Mouse (Mus musculus) neutrophil, adult 59 days (primary cell): Measurements from ENCODE around the gene Vmn2r90. TPM values are rescaled to one million over a fixed set of nuclear protein-coding genes. Genes with fewer than 3 reads are reported as not detected.

Experiments used
- total RNA-seq, 2 experiments: library from RNA; stranded (reverse); gene quantifications; 1 replicate in 1 of 2; 2 replicates in 1 of 2; pipeline ENCODE4 v1.2.4; 2023

Gene Vmn2r90
- total RNA-seq: not detected

GRCm38 (mm10) chr17:17703447-17703846, at the start of gene Vmn2r90:
Gene Vmn2r90 (plus strand): TSS chr17:17703747.

Other genes starting within 250 kb of the Vmn2r90 start
- gene Lnpep, start 78.7 kb upstream of the Vmn2r90 start, total RNA-seq: 100 to 1,000 TPM; 121 to 123 TPM
- gene Spaca6, start 123.4 kb downstream of the Vmn2r90 start, total RNA-seq: 1 to 10 TPM; 1.5 to 3.3 TPM
- not detected for gene Has1, start 151.5 kb downstream of the Vmn2r90 start, total RNA-seq
- gene Fpr1, start 180.2 kb downstream of the Vmn2r90 start, total RNA-seq: 100 to 1,000 TPM; 243 to 265 TPM
- gene Fpr2, start 184.1 kb downstream of the Vmn2r90 start, total RNA-seq: 100 to 1,000 TPM; 400 to 444 TPM
- gene Fpr3, start 184.1 kb downstream of the Vmn2r90 start, total RNA-seq: under 1 TPM in 1 of 2 experiments, not detected in 1; 0.53 TPM